Mouse (Mus musculus) ovary, postnatal 14 days (tissue): ENCODE results near the gene S100a9.

Source experiments
- DNase-seq: peaks from one replicate; pipeline ENCODE4 v3.0.0; 2022; ENCODE audit warnings: low spot score

S100a9 gene

DNA sequence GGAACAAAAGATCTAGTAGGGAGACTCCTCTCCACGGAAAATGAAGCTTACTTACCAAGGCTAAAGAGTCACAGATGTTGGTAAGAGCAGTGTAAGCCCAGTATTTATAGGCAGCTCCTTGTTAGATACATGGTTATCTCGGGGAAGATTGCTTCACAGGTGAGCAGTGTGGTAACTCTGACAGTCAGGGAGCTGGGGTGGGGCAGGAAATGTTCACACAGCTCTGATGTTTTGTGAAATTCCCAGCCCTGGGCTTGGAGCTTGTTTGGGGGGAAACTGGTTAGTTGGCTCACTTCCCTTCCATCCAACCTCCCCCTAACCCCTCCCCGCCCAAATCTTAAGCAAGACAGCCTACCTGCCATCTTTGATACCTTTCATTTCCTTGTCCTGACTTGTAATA, at the start of gene S100a9:
Gene S100a9, minus strand, starts transcription at position 109 of the 400 bp plus-strand sequence.
- DNase-seq: no peak

DNA sequence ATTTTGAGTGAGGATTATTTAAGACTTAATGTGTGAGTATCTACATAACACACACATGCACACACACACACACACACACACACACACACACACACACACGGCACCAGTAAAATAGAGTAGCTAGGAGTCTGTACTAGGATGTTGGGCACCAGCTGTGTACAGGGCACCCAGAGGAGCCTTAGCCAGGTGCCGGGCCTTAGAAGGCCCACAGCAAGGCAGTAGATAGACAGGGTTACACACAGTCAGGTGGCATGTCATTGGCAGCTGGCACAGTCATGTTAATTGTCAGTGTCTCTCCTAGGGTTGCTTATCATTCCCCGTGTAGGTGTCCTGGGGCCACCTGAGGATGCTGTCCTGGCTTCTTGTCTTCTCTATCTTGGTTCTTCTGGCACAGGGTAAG, 31.1 kb upstream of the S100a9 start, which contains the start of gene Pglyrp4:
Gene Pglyrp4, plus strand, starts transcription at position 301 of the 400 bp plus-strand sequence.
- no peak for DNase-seq

DNA sequence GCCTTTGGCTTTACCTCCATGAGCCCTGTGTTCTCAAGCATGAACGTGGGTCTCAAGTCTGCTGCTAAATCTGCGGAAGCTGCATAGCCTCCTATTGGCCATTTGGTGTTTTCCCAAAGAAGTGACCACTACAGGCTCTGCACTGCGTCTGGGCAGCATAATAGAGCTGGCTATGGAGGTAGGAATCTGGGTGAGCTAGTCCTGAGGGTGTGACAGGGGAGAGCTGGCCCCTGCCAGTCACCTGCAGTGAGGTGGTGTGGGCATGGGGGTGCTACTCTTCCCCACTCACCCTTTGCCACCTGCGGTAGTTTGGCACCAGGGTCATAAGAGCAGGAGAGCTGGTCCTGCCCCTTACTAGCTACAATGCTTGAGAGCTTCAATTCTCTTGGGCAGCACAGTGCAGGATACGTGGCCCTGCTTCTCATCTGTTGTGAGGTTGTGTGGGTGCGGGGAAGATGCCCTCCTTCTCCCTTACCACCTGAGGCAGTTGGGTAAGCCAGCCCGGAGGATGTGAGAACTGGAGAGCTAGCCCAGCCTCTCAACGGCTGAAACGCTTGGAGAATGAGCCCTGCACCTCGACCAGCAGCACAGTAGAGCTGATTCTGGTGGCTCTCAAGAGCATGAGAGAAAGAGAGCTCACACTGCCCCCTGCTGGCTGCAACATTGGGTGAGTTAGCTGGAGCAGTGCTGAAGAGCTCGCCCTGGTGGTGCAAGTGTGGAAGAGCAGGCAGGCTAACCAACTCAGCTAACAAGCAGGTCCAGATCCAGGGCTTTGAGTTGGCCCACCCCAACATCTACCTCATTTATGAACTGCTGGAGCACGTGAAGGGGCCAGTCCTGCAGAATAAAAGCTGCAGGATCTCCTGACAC, 14.3 kb upstream of the S100a9 start:
- peak; percentile 83 for DNase-seq

DNA sequence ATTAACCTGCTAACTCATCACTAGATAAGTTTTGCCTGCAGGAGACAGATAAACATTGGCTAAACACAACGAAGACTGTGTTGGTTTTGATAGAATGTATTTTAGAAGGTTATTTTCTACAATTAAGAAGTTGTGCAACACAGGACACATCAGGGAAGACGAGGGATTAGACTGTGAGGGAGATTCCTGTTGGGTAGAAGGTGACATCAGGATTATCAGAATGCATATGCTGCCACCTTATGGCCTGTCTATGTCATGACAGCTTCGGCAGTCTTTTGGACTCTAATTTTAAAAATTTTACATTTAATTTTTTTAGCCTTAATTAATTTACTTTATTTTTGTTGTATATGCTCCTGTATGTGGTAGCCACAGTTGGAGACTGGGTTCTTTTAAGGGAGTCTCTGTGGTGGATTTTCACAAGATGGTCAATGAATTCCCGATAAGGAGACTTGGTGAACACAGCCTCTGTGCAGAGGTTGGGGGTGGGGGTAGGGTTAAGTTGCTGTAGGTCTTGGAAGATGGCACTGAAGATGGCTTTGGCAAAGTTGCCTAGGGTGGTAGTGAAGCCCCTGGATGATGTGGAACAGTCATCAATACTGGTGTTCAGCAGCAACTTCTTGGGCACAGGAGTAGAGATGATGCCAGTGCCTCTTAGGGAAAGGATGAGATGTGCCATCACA, 13.1 kb upstream of the S100a9 start:
- DNase-seq: peak; percentile 24

DNA sequence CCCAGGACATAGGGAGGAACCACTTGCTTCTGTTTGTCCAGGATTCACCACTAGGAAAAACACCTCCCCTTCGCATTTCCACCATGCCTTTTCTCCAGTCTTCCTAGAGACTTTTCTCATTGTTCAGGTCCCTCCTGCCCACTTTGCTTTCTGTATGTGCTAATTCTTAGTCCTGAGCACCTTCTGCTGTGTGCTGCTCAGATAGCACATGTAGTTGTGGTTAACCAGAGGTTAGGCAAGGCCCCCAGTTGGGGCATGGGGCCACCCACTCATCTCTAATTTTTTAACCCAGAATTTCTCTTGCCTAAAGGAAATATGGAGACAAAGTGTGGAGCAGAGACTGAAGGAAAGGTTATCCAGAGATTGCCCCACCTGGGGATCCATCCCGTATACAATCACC, 6.7 kb upstream of the S100a9 start:
- no peak for DNase-seq

DNA sequence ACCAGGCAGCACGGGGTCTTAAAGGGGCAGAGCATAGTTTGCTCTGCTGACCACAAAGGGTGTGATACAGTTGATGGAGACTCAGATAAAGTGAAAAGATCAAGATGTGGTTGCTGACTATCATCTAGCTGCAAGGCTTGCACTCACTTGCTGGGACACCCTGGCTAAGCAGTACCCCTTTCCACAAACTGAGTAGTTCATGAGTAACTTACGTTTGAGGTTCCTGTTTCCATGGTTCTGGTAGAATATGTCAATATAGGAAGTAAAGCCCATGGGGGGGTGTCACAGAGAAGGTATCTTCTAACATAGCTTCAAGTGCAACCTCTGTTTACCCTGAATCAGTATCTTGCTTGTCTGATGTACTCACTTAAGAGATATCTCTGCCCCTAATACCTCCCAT, 2.0 kb downstream of the S100a9 start:
- DNase-seq: no peak

DNA sequence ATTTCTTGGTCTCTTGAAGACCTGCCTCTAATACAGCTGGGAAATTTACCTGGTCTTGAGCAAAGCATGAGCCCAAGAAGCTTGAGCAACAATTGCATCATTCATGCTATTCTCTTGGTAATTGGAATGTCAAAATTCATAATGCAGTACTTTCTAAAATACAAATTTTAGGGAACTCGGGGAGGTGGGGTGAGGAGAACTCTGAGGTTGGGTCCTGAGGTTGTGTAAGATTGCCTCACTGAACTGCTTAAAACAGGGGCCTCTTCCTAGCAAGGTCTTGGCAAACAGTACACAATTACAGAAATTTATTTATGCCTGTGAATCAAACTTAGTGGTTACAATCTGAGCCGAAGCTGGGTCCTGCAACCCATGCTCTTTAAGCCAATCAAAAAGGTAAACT, 8.7 kb downstream of the S100a9 start:
- no peak for DNase-seq

DNA sequence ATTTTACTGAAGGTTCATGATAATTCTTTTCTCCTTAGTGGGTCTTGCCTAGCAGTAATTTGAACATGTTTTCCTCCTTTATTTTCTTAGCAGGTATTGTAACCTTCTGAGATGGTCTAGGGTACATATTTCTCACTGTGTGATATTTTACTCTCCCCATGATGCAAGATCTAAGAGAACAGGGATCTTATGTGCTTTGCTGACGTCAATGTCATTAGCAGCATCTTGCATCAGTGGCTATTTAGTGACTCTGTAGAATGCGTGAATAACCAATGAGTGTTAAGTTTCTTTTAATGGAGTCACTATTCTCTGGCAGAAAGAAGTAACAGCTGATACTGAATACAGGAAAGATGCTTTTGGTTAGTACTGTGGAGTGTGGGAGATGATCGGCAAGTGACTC, 11.6 kb downstream of the S100a9 start:
- no peak for DNase-seq

DNA sequence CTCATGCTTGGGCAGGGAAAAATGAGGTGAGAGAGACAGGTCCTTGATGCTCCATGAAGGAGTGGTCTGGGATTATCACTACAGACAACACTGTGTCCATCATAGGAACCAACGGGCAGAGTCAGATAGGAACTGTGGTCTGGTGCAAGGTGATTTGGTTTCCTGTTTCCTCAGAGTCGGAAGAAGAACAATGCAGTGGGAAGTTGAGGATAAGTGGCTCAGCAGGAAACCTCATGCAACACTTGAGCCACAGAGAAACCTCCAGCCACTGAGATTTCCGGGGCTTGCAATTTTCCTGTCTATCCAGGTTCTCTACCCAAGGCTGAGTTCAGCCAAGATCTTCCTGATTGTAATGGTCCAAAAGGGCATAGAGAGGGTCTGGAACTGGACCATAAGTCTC, 16.9 kb downstream of the S100a9 start:
- DNase-seq: no peak

DNA sequence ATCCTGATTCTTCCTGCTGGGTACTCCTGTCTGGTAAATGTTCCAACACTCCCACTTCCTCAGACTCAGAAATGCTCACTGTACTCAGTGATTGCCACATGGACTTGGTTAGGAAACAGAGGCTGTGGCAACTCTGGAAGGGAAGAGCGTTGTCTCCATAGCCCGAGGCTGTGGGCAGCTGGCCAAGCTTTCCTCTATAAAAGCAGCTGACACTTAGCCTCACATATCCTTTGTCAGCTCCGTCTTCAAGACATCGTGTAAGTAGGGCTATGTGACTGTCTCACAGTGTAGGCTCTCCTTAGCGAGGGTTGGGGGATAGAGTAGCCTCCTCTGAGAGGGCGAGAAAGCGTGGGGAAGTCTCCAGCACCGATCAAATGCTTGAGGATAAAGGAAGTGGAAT, 26.7 kb downstream of the S100a9 start, which contains the start of gene S100a8:
Gene S100a8, plus strand, starts transcription at position 133 of the 400 bp plus-strand sequence.
- DNase-seq: no peak

DNA sequence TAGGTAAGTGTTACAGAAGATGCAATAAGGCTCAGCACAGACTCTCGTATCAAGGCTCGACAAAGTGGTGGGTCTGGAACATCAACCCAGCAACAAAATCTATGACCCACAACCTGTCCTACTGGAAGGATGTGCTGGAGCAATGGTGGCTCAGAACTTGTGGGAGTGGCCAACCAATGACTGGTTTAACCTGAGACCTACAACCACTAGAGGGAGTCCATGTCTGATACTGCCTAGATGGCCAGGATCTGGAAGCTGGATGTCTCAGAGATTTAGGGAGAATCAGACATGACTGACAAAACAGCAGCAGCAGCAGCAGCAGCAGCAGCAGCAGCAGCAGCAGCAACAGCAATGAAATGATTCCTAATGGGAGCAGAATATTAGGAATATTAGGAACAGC, 31.3 kb downstream of the S100a9 start:
- no peak for DNase-seq

DNA sequence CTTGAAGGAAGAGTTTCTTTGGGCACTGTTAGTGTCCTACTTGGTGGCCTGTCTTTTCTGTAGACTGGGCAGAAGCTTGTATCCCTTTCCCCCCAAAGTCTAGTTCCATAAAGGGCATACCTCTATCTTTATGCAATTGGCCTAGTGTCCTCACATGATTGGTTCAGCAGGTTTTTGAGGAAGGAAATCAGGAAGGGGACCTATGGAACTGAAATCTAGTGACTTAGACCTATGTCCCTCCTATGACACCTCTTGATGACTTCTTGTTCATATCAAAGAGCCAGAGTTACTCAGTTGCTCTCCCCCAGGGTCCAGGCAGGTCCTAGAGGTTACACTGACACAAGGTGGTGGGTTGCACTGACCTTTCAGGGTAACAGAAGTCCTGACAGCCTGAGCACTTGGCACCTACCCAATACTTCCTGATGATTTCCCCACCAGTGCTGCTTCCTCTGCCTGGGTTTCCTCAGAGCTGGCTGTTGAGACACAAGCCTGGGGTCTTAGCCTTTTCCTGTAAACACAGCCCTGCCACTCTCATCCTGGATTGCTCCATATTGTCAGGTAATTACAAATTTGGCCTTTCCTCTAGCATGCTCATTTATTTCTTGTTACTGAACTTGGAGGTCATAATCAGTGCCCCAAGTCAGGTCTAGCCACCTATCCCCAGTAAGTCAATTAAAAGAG, 36.0 kb downstream of the S100a9 start:
- no peak for DNase-seq

DNA sequence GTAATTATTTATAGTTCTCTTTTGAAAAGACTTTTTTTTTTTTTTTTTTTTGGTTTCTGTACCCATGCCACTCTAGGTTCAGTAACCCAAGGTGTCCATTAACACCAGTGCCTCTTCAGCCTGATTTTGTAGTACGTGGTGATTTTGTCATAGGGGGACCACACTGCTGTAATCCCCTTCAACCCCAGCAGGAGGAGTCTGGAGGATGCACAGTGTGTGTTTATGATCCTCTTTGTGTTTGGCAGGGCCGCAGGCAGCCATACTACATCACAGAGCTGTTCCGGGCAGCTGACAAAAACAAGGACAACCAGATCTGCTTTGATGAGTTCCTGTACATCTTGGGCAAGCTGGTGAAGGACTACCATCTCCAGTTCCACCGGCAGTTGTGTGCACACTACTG, 38.1 kb downstream of the S100a9 start:
- DNase-seq: no peak

DNA sequence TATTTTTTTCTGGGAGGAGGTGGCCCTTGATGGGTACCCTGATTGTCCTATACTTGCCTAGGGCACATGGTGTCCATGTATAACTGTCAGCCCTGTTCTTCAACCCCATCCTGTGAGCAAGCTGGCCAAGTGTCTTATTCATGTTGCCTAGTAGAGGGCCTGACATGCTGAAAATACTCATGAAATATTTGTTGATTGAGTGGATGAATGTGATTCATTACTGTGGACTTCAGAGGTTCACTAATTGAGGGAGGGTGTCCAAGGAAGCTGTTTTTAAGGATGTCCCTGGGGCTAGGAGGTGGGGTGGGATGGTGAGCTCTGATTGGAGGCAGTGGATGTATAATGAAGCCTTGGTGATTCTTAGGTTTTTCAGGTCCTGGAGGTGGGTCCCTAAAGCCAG, 41.8 kb downstream of the S100a9 start, which contains the start of gene S100a7a:
Gene S100a7a, plus strand, starts transcription at position 301 of the 400 bp plus-strand sequence.
- DNase-seq: no peak

DNA sequence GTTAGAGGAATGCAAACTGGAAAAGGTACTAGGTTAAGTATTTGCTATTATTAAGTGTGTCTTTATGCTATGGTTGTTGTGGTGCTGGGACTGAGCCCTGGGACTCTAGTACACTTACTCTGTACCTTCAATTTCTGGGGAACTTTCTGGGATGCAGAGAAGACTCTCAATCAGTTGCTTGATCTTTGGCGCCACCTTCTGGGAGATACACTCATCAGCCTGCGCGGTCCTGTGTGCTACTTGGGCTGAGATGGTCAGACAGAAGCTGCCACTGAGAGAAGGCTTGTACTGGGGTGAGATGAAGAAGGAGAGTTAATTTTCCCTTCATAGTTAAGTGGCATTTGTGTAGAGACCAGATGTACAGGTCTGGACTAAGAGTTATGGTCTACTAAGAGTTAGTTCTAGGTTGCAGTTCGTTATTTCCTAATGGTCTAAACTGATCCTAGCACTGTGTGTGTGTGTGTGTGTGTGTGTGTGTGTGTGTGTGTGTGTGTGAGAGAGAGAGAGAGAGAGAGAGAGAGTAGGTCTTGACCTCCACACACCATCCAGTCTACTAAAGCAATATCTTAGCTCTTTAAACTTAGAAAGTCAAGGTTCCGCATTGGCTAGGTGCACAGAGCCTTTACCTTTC, 42.5 kb downstream of the S100a9 start:
- peak; percentile 74 for DNase-seq

DNA sequence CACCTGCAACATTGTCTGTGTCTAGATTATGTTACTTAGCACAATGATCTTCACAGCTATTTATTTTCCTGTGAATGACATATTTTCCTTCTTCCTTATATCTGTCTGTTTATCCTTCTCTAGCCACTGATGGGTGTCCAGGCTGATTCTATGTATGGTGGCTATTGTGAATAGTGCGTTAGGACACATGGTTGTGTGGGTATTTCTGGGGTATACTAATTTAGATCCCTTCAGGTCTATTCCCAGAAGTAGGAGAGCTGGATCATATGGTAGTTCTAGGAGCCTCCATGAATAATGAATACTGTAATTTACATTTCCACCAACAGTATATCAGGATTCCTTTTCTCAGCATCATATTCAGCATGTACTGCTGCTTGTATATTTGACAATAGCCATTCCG, 45.7 kb downstream of the S100a9 start:
- DNase-seq: no peak

DNA sequence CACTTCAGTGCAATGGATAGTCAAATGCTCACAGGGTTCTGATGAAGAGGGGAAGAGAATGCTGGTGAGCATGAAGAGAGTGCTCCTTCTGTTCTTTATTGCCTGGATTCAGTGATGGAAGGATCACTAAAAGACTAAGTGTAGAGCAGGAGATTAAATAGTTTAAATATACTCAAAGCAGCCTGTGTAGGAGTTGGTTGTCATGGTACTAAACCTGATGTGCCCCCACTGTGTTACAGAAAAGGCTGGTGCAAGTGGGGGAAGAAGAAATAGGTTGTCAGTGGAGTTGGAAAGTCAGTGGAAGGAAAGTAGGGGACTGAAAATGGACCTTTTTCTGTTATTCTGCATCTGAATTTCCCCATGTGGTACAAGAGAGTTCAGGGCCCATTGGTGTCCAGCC, 46.5 kb downstream of the S100a9 start:
- no peak for DNase-seq

DNA sequence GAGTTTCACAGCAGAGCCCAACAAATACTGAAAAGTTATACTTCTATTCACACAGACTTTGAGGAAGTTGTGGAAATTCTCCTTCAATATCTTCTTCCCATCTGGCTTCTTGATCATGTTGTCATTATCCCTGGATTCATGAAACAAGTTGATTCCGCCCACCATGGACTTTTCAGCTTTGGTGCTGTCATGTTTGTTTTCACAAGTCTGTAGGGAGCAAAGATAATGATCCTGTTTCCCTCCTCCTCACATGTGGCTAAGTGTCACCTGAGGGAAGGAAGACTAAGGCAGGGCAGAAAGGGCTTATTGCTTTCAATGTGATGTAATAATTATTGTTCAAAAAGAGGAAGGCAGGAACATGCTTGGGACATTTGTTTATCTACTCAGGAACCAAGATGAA, 48.2 kb downstream of the S100a9 start:
- no peak for DNase-seq

DNA sequence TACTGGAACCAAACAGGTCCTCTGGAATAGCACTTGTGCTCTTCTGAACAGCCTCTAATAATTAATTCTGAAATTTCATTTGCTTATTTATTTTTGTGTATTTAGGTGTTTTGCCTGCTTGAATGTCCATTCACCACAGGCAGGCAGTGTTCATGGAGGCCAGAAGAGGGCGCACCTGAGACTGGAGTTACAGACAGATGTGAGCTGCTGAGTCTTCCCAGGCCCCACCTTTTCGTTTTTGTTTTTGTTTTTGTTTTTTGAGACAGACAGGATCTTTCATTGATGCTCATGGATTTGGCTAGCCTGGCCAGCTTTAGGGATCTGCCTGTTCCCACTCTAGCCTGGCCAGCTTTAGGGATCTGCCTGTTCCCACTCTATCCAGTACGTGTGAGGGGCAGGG, 51.3 kb downstream of the S100a9 start:
- DNase-seq: peak; percentile 42
